Mouse (Mus musculus) embryonic facial prominence, embryonic 11.5 days (tissue): ENCODE results near the gene Fam189a1. TPM values are rescaled to one million over a fixed set of nuclear protein-coding genes. Genes with fewer than 3 reads are reported as not detected.
A peak's percentile ranks its signal among the peaks of the same experiment; 100 is the strongest.

Experiments used
- ATAC-seq: fragments of 200-750 bp; cut with Nextera tagmentation; replicated peaks from 2 replicates; pipeline ENCODE4 v1.8.0; 2017; ENCODE audit warnings: low read depth; ENCODE audit not compliant: insufficient number of reproducible peaks, low FRiP score, low TSS enrichment
- DNase-seq: peaks from one replicate; pipeline ENCODE4 v3.0.0-alpha.2; 2015; ENCODE audit warnings: low spot score
- H3K27ac ChIP-seq: fragments of 300-500 bp; sonication (generic); replicated peaks from 2 replicates; pipeline ENCODE4 v1.5.1; 2014; ENCODE audit warnings: mild to moderate bottlenecking, low read depth, low read length, control low read depth
- H3K27me3 ChIP-seq: fragments of 300-500 bp; sonication (generic); 2 replicates; pipeline ENCODE4 v1.6.1; 2014; ENCODE audit warnings: mild to moderate bottlenecking, low read length, moderate library complexity, mixed read lengths; ENCODE audit not compliant: control insufficient read depth, insufficient read depth
- H3K36me3 ChIP-seq: fragments of 300-500 bp; sonication (generic); replicated peaks from 2 replicates; pipeline ENCODE4 v1.6.1; 2014; ENCODE audit warnings: low read depth, mild to moderate bottlenecking, low read length, moderate library complexity, mixed read lengths; ENCODE audit not compliant: control insufficient read depth, insufficient read depth
- H3K4me1 ChIP-seq: fragments of 300-500 bp; sonication (generic); 2 replicates; pipeline ENCODE4 v1.6.1; 2014; ENCODE audit warnings: low read length, mixed read lengths; ENCODE audit not compliant: control insufficient read depth, insufficient read depth
- H3K4me2 ChIP-seq: fragments of 300-500 bp; sonication (generic); 2 replicates; pipeline ENCODE4 v1.6.1; 2014; ENCODE audit warnings: low read depth, mild to moderate bottlenecking, control low read depth, low read length, moderate library complexity
- H3K4me3 ChIP-seq: fragments of 300-500 bp; sonication (generic); 2 replicates; pipeline ENCODE4 v1.5.1; 2014; ENCODE audit warnings: low read depth, low read length, control low read depth
- H3K9ac ChIP-seq: fragments of 300-500 bp; sonication (generic); replicated peaks from 2 replicates; pipeline ENCODE4 v1.6.1; 2014; ENCODE audit warnings: mild to moderate bottlenecking, control low read depth, low read length
- H3K9me3 ChIP-seq: fragments of 300-500 bp; sonication (generic); replicated peaks from 2 replicates; pipeline ENCODE4 v1.6.1; 2016; ENCODE audit warnings: mild to moderate bottlenecking, low read length, inconsistent platforms, mixed read lengths; ENCODE audit not compliant: control insufficient read depth
- WGBS: fragments of 180-500 bp; shearing (Covaris S2); extraction: QIAGEN DNeasy Blood & Tissue Kit; methylation state at CpG from one replicate; pipeline ENCODE4 v1.1.7; 2014; 5-methylcytosine and 5-hydroxymethylcytosine counted together
- polyA plus RNA-seq: library from polyadenylated mRNA; unstranded; fragments of >200 nt; fragmentation: Nextera tagmentation; extraction: Ambion mirVana; gene quantifications from 2 replicates; pipeline ENCODE4 v1.2.1, GENCODE M21; 2014

Gene Fam189a1
- polyA plus RNA-seq, 1 experiment from 2014 or later = 0.88 TPM

DNA sequence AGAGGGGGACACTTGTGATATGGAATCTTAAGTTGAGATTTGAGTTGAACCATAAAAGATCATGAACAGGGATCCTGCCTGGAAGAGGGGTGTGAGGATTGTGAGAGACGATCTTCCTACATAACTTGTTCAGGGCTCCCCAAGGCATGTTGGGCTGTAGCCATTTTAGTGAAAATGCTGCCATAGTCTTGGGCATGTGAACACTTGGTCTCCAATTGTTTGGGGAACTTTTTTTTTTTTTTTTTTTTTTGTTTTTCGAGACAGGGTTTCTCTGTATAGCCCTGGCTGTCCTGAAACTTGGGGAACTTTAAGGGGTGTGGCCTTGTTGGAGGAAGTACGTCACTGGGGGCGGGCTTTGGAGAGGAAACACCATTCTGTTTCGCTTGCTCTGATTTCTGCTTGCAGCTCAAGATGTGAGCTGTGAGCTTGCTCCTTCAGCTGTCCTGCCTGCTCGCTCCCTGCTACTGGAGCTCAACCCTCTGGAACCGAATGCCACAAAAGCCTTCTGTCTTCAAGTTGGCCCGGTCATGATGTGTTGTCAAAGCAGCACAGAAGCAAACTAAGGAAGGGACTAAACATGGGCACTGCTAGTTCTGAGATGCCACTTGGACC, 385.5 kb downstream of the Fam189a1 start:
- H3K9me3 ChIP-seq = no peaks in the 10 kb centered on the region
- no peak overlapping the region for H3K9ac ChIP-seq
- no peak overlapping the region for H3K4me3 ChIP-seq
- ATAC-seq (no peak), DNase-seq (no peak)
- no peak overlapping the region for H3K4me2 ChIP-seq
- no peaks in the 10 kb centered on the region for H3K4me1 ChIP-seq
- 74% methylated on average over 8 of the region's 8 CpGs for WGBS
- H3K27me3 ChIP-seq = no peaks in the 10 kb centered on the region
- no peaks in the 10 kb centered on the region for H3K36me3 ChIP-seq
- no peak overlapping the region for H3K27ac ChIP-seq

DNA sequence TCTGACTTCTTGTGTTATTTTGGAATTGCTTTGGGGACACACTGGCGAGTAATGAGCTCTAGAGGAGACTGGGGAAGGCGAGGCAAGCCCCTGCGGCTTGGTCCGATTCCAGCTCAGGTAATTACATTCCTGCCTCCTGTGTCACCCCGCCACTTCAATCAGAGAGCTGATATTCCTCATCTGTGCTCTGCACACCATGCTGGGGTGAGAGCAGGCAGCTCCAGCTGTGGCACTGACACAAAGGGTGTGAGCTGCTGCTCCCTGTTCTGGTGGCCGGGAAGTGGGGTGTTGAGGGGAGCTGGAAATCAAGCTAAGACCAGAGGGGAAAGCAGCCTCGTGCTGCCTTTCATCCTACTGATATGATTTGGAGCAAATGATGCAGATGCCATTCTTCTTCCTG, 386.6 kb downstream of the Fam189a1 start:
- Histone ChIP-seq H3K4me2 (no peak overlapping the region), H3K36me3 (no peaks in the 10 kb centered on the region), H3K9ac (no peak overlapping the region), H3K27me3 (no peaks in the 10 kb centered on the region), H3K4me1 (no peaks in the 10 kb centered on the region), H3K9me3 (no peaks in the 10 kb centered on the region), H3K4me3 (no peak overlapping the region), H3K27ac (no peak overlapping the region)
- no peak for ATAC-seq
- 64% methylated on average over 7 of the region's 7 CpGs for WGBS
- no peak for DNase-seq

DNA sequence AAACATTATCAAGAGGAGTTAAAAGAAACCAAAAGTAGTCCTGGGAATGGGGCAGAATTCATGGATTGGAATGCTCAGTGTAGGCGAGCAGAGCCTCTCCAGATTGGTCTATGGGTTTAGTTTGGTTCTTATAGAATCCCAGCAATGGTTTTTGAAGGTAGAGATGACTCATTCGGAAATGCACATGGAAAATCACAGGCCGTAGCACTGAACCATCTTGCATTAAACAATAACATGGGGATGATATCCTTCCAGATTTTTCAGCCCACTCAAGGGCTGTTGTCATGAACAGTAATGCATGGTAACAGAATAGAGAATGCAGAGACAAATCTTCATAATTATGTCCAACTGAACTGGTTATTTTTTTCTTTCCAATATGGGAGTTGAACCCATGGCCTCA, 390.8 kb downstream of the Fam189a1 start:
- ATAC-seq (no peak), DNase-seq (no peak)
- WGBS = 80% methylated on average over 3 of the region's 3 CpGs
- Histone ChIP-seq H3K4me1 (no peaks in the 10 kb centered on the region), H3K27me3 (no peaks in the 10 kb centered on the region), H3K4me2 (no peak overlapping the region), H3K9me3 (no peaks in the 10 kb centered on the region), H3K9ac (no peak overlapping the region), H3K27ac (no peak overlapping the region), H3K36me3 (no peaks in the 10 kb centered on the region), H3K4me3 (no peak overlapping the region)

DNA sequence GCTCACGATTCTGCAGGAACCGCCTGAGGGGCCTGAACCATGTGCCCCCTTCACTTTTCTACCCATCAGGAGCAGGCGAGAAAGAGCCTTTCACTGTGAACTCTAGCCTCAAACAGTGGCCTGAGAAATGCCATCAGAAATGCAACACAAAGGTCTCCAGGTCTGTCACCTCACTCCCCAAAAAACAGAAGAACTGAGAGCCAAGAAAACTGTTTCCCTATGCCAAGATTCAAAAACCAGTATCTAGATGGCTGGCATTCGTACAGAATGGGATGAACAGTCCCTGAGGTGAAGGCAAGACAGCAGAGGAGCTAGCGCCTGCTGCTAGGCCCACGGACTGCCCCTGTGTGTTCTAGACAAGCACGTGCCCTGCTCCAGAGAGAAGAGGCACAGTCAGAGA, 401.2 kb downstream of the Fam189a1 start:
- no peaks in the 10 kb centered on the region for H3K4me1 ChIP-seq
- H3K27ac ChIP-seq = no peak overlapping the region
- no peak overlapping the region for H3K4me2 ChIP-seq
- 80% methylated on average over 7 of the region's 7 CpGs for WGBS
- no peaks in the 10 kb centered on the region for H3K36me3 ChIP-seq
- DNase-seq = no peak
- no peaks in the 10 kb centered on the region for H3K27me3 ChIP-seq
- H3K9me3 ChIP-seq = no peaks in the 10 kb centered on the region
- H3K9ac ChIP-seq = no peak overlapping the region
- no peak for ATAC-seq
- H3K4me3 ChIP-seq = no peak overlapping the region

DNA sequence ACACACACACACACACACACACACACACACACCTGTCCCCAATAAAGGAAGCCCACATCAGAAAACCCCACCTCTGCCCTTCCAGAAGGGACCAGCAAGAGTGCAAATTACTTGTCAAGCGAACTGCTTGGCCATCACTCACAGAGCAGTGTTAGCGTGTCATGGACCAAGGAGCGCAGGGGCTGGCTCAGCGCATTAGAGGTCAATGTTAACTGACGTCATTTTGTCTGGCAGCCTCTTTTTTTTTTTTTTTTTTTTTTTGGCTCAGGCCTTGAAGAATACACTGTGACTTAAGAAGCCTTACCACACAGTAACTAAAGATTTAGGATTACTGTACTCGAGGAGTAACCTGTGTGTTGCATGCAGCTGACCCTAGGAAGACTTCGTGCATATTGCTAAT, 402.2 kb downstream of the Fam189a1 start:
- Histone ChIP-seq H3K4me2 (no peak overlapping the region), H3K4me3 (no peak overlapping the region), H3K27ac (no peak overlapping the region), H3K9me3 (no peaks in the 10 kb centered on the region), H3K36me3 (no peaks in the 10 kb centered on the region), H3K4me1 (no peaks in the 10 kb centered on the region), H3K9ac (no peak overlapping the region), H3K27me3 (no peaks in the 10 kb centered on the region)
- DNase-seq = no peak
- 67% methylated on average over 7 of the region's 7 CpGs for WGBS
- no peak for ATAC-seq

DNA sequence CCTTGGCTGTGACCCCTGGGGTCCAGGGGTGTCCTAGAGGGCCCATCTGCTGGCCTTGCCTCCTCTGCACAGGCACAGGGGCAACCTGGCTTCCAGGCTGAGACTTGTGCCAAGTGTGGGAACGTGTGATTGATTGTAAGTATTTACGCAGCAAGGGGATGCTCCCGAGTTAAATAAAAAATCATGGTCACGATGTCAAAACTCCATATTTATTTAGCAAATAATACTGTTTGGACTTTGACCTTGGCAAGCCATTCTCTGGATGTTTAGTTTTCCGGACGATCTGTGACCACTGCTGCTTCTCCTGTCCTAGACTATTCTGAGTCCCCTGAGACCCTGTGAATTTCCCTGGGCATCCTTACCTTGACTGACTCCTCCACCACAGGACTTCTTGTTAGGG, 402.7 kb downstream of the Fam189a1 start:
- Histone ChIP-seq H3K27me3 (no peaks in the 10 kb centered on the region), H3K4me2 (no peak overlapping the region), H3K9me3 (no peaks in the 10 kb centered on the region), H3K4me1 (no peaks in the 10 kb centered on the region), H3K27ac (no peak overlapping the region), H3K9ac (no peak overlapping the region), H3K4me3 (no peak overlapping the region), H3K36me3 (no peaks in the 10 kb centered on the region)
- WGBS = 64% methylated on average over 6 of the region's 6 CpGs
- ATAC-seq (no peak), DNase-seq (no peak)

DNA sequence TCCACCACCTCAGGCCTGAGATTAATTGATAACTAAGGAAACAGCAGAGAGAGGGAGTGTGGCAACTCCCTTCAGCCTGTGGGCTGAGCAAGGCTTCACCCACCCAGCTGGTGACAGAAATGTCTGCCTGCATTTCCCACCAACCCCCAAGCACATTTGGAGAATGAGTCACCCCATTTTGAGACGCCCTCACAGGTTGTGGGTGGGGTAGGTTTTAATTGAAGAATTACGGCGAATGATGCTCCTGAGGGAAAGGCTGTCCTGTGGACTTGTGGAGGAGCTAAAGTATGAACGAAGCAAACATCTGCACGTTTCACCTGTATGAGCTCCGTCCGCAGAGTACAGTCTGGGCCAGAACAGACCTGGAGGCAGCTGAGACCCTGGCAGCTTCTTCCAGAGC, 404.2 kb downstream of the Fam189a1 start:
- DNase-seq (no peak), ATAC-seq (no peak)
- Histone ChIP-seq H3K9ac (no peak overlapping the region), H3K9me3 (no peaks in the 10 kb centered on the region), H3K27me3 (no peaks in the 10 kb centered on the region), H3K4me1 (no peaks in the 10 kb centered on the region), H3K27ac (no peak overlapping the region), H3K36me3 (no peaks in the 10 kb centered on the region), H3K4me3 (no peak overlapping the region), H3K4me2 (no peak overlapping the region)
- WGBS = 93% methylated on average over 7 of the region's 7 CpGs

DNA sequence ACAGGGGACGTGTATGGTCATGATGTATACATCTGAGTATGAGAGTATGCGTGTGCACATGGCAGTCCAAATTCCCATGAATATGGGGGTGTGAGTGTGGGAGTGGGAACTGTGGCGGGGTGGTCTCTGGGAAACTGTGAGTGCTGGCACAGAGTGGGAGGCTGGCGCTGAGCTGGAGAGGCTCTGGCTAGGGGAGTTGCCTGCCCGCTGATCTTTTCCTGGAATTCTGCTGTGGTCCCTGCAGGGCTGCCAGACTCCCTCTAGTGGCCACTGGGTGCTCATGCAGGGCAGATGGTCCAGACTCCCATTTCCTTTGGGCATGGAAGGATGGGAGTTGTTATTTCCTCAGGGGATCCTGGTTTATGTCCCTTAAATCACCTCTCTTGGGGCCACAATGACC, 404.9 kb downstream of the Fam189a1 start:
- DNase-seq = peak; percentile 79
- Histone ChIP-seq H3K4me3 (no peak overlapping the region), H3K36me3 (no peaks in the 10 kb centered on the region), H3K9ac (no peak overlapping the region), H3K27ac (no peak overlapping the region), H3K4me2 (no peak overlapping the region), H3K9me3 (no peaks in the 10 kb centered on the region), H3K4me1 (no peaks in the 10 kb centered on the region), H3K27me3 (no peaks in the 10 kb centered on the region)
- ATAC-seq = 0 out of 2 replicates have a peak, but pooled peaks have one; percentile 51
- WGBS = 42% methylated on average over 5 of the region's 5 CpGs
